Mouse (Mus musculus) kidney, adult 9 months (tissue): ENCODE measurements around the gene Cers2.

ENCODE experiments used
- DNase-seq: peaks from one replicate; pipeline ENCODE4 v3.0.0; 2022

The Cers2 gene

GRCm38 (mm10) chr3:95314486-95315093, at the start of gene Cers2:
TSS of gene Cers2 (plus strand) at chr3:95314791.
- DNase-seq = no peak

GRCm38 (mm10) chr3:95266052-95266451, 48.5 kb upstream of the Cers2 start:
- no peak for DNase-seq

GRCm38 (mm10) chr3:95267855-95268254, 46.7 kb upstream of the Cers2 start:
- peak; percentile 76 for DNase-seq

DNA sequence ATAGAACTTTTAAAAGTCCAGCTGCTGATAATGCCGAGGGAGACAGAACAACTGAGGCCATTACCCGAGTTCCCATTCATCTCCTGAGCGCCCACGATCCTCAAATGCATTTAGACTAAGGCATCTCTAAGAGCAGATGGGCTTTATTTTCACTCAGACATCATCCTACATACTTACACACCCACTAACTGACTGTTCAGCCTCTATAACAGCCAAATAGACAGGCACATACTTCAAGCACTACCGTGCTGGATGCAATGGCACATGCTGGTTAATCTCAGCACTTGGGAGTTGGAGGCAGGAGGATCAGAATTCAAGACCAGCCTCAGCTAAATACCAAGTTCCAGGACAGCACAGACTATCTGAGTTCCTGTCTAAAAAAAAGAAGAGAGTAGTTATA, 44.8 kb upstream of the Cers2 start:
- no peak for DNase-seq

- no peak for DNase-seq
Measured at GRCm38 (mm10) chr3:95270766-95271364, 43.7 kb upstream of the Cers2 start.

GRCm38 (mm10) chr3:95273471-95273870, 41.1 kb upstream of the Cers2 start:
- DNase-seq = no peak

- no peak for DNase-seq
Measured at GRCm38 (mm10) chr3:95274453-95274852, 40.1 kb upstream of the Cers2 start.

DNA sequence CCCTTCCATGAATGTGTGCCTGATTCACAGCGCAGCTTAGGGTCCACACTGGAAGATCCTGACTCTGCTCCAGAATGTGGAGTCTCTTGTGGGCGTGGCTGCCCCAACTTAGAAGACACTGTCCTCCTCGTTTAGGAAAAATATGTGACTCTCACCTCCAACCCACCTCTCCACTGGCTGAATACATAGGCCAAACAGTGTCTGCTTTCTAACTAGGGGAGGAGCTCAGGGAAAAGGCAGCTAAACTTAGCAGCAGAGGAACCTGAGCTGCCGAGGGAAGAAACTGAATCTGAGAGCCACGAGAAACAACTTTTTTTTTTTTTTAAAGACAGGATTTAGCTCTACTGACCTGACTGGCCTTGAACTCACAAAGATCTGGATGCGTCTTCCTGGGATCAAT, 39.4 kb upstream of the Cers2 start:
- no peak for DNase-seq

GRCm38 (mm10) chr3:95276428-95276934, 38.1 kb upstream of the Cers2 start:
- DNase-seq = no peak

DNA sequence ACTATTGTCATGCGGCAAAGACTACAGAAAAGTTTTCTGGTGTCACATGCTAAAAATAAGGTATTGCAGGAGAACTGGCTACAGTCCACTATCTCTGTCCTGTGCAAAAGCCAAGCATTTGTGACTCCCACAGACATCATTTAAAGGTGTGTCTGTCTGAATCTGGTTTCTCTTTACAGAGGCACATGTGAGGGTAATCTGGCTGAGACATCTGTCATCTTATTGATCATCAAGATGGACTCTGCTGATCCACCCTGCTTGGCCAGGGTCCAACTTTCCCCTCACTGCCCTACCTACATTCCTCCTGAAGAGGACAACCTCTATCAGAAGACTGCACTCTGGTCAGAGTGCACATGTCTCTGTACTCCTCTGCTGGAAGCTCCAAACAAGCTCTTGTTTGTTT, 37.4 kb upstream of the Cers2 start:
- peak; percentile 47 for DNase-seq

DNA sequence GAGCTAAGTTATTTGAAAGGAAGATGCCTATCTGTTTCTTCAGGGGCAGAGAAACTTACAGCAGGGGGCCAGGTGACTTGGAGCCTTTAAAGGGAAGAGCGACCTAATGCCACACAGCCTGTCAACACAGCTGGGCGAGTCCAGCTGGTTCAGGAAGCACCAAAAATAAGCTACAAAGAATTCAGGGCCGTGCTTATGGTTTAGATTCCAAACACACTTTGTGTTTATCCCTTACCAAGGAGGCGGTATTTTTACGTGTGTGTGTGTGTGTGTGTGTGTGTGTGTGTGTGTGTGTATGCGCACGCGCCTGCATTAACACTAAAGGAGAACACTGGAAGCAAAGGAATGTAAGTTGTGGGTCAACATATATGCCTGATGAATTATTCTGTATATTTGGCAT, 33.8 kb upstream of the Cers2 start:
- DNase-seq = peak; percentile 56

DNA sequence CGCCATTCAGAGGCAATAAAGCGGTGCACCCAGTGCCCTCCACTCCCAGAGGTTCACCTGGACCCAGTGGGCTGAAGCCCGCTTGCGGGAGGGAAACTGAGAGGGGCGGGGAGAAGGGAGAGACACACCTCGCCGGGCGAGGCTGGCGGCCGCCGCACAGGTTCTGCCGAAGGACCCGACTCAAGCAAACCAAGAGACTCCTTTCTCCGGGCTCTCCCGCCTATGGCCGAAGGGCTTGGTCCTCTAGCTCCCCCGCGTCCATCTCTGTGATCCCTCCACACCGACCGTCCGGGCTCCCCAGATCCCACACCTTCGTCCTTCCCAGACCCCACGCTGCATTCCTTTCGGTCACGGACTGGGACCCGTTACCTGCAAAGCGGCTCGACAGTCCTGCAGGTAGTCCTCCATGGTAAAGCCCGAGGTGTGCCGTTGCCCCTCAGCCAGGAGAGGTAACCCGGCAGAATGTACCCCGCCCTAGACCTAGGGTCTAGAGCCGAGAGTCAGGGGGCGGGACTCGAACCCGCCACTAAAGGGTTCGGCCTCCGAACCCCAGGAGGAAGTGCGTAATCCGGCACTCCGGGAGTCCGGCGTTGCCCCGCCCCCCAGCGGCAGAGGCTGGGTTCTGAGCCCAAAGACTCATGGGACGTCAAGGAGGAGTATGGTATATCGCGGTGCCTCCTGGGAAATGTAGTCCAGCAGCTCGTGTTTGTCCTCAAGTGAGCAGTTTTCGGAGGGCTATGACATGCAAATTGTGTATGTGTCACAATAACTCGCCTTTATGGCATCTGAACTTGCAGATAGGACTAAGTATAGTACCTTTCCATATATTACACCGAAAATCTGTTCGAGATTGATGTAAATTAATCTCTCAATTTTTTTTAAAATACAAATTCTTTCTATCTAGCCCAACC, 33.1 kb upstream of the Cers2 start, which contains the start of the genes Mindy1 and Prune1:
Gene Mindy1 (plus strand): TSS at position 130 of the 911 bp plus-strand sequence.
Gene Prune1 (minus strand): TSS at position 861 of the 911 bp plus-strand sequence.
- peak; percentile 99 for DNase-seq

DNA sequence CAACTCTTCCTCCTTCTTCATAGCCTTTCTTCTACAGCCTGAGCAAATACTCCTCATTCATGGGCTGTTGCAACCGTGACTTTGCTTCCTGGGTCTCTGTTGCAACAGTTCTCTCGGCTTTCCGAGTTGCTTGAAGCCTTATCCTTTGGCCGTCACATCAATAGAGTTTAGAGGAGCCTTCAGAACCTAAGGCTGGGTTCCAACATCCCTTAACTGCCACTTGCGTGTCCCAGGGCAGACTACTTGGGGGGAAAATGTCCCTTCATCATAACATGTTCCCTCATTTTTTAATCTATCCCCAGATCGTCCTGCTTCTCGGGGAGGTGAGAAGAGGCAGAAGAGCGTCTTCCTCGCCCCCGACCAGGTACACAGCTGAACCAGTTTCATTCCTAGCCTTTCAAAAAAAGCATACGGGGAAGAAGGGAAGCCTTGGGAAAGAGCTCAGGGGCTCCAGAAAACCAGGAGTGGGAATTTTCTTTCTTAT, 32.2 kb upstream of the Cers2 start:
- DNase-seq = peak; percentile 60

DNA sequence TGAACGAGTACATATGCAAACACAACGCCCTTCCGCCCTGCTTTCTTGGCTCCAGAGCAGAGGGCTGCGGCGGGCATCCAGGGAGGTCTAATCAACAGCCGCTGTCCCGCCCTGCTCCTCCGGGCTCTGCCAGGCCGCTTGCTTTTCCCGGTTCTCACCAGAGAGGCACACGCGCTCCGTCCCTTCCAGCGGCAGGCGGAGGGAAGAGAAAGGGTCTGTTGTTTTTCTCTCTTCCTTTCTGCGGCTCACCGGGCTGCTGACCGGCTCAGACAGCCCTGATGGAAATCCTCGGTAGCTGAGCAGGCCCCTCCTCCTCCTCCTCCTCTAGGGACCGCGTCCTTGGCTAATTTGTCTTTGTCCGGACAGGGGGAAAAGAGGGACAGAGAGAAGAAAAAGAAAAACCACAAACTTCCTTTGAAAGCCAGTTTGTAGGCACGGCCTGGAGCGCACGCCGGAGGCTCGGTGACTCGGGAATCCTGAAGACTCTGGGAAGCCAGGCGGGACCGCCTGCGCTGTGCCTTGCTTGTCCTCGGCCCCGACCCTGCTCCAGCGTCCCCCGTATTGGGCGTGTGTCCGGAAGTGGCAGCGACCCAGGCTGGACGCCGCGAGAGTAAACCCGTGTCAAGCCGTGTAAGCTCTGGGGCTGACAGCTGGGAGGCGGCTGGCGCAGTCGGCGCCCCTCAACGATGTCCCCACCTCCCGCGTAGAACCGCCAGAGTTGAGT, 31.6 kb upstream of the Cers2 start:
- peak; percentile 88 for DNase-seq

DNA sequence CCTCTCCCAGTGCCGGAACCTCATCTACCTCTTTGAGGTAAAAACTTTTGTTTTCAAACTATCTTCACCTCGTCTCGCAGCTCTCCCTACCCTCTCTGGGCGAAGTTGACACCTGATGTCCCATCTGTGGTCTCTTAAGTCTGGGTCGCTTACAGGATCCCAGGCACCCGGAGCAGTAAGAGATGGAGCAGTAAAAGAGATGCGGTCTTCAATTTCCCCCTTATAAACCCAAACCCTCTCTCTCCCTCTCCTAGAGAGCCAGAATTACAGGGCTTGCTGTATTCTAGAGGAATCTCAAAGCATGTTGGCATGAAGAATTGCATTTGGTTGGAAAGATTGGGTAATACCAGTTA, 31.0 kb upstream of the Cers2 start:
- no peak for DNase-seq

DNA sequence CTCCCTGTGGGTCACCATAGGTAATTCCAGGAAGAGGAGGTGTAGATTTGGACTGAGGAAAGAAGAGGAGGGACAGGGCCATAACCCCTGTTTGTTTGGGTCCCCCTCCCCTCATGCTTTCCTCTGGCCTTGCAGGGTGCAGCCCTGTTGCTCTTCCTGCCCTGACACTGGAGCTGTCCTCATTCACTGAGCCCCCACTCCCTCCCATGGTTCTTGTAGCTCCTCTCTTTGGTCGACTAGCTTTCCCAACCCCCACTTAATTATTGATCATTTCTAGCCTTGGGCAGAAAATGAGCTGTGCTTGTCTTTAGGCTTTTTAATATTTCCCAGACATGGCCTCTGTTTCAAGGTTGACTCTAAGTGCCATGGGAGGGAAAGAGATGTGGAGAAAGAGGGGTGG, 30.5 kb upstream of the Cers2 start:
- no peak for DNase-seq

- no peak for DNase-seq
Measured at GRCm38 (mm10) chr3:95284501-95285281, 29.9 kb upstream of the Cers2 start.

DNA sequence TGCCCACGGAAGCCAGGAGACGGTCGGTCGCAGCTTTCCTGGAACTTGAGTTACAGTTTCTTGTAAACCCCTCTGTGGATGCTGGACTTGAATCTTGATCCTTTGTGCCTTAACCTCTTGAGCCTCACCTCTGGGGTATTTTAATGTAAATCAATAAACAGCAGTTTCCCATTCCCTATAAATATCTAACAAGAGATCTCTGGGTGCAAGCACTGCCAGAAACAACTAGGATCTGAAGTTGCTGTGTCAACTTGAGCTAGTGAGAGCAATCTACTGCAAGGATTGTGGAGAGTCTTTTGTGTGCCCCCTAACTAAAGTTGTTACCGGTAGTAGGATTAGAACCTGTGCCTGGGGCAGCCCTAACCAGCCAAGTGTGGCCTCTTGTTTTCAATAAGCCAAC, 29.2 kb upstream of the Cers2 start:
- DNase-seq = no peak

- DNase-seq = peak; percentile 79
Measured at GRCm38 (mm10) chr3:95286011-95286410, 28.6 kb upstream of the Cers2 start.

GRCm38 (mm10) chr3:95286510-95286909, 28.1 kb upstream of the Cers2 start:
- no peak for DNase-seq

GRCm38 (mm10) chr3:95287541-95287940, 27.1 kb upstream of the Cers2 start:
- DNase-seq = no peak

- no peak for DNase-seq
Measured at GRCm38 (mm10) chr3:95289419-95289818, 25.2 kb upstream of the Cers2 start.
